Mouse (Mus musculus): Measurements from ENCODE around the gene Acot2. TPM values are rescaled to one million over a fixed set of nuclear protein-coding genes. Genes with fewer than 3 reads are reported as not detected.
A peak's percentile ranks its signal among the peaks of the same experiment; 100 is the strongest.
"Not testable (repeated sequence)": the region's sequence is repeated elsewhere in the genome, so short reads cannot be mapped to it uniquely, and the experiment has no call there.

Acot2 gene
- polyA plus RNA-seq, 1 experiment from 2014 or later: 13.3 TPM

GRCm38 (mm10) chr12:84020528-84020927 is 32.9 kb downstream of the Acot2 start:
- 57% methylated on average over 7 of the region's 7 CpGs for WGBS
- H3K27ac ChIP-seq (replicated peaks); H3K9me3 ChIP-seq (replicated peaks); H3K4me3 ChIP-seq (replicated peaks); H3K36me3 ChIP-seq; H3K9ac ChIP-seq (replicated peaks); ATAC-seq (ENCODE audit: low FRiP score); H3K4me2 ChIP-seq; H3K27me3 ChIP-seq (replicated peaks); H3K4me1 ChIP-seq: not testable (repeated sequence)

DNA sequence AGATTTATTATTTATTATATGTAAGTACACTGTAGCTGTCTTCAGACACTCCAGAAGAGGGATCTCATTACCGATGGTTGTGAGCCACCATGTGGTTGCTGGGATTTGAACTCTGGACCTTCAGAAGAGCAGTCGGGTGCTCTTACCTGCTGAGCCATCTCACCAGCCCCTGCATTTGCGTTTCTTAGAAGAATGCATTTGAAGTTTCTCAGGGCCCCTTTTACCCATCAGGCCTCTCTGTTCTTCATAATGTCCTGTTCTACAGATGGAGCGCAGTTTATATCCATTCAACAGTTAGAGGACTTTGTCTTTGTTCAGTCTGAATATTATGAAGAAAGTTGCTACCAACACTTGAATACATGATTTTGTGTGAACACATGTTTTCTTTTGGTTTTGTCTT is 34.6 kb downstream of the Acot2 start:
- not testable (repeated sequence) for ATAC-seq (ENCODE audit: low FRiP score); H3K27ac ChIP-seq (replicated peaks)
- WGBS: 98% methylated on average over 4 of the region's 4 CpGs

DNA sequence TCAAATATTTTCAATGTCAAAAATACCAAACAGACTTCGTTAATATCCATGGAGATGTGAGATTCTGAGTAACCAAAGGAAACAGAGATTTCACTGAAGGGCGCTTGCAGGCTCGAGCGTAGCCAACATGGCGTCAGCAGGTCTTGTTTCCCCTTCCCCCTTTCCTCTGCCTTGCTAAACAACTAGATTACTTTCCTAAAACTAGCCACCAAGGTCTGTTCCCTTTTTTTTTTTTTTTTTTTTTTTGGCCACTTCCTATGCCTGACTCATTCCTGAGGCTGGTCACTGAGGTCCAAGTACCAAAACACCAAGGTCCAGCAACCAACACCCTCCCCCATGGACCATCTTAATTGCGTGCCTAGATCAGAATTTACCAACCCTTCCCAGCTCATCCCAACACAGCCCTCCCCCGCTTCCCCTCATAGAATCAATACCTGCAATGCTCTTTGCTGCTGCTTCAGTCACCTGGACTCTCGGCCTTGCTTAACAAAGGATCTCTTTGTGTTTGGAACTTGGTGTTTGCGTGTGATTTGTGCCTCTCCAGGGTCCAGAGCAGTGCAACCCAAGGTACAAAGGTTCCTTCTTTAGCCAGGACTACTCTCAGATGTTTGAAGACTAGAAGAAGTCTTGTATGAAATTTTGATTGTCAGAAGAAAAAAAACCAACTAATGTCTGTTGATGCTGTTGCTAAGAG is 35.5 kb downstream of the Acot2 start:
- 87% methylated on average over 9 of the region's 9 CpGs for WGBS

More for the DNA sequence above, 34.6 kb downstream of the Acot2 start:
- H3K4me1 ChIP-seq; H3K9ac ChIP-seq (replicated peaks); H3K4me3 ChIP-seq (replicated peaks); H3K4me2 ChIP-seq; H3K36me3 ChIP-seq; H3K9me3 ChIP-seq (replicated peaks); H3K27me3 ChIP-seq (replicated peaks): not testable (repeated sequence)

GRCm38 (mm10) chr12:84025888-84026287 is 38.2 kb downstream of the Acot2 start:
- Histone ChIP-seq H3K27ac (replicated peaks) (no peak overlapping the region), H3K27me3 (replicated peaks) (no peaks in the 10 kb centered on the region), H3K4me2 (no peak overlapping the region), H3K36me3 (no peaks in the 10 kb centered on the region), H3K9me3 (replicated peaks) (no peaks in the 10 kb centered on the region), H3K4me3 (replicated peaks) (no peak overlapping the region), H3K4me1 (no peaks in the 10 kb centered on the region), H3K9ac (replicated peaks) (no peak overlapping the region)
- ATAC-seq (ENCODE audit: low FRiP score): no peak
- WGBS: 89% methylated on average over 7 of the region's 7 CpGs

More for the DNA sequence above, 35.5 kb downstream of the Acot2 start:
- no peak for ATAC-seq (ENCODE audit: low FRiP score)
- H3K9ac ChIP-seq (replicated peaks): no peak overlapping the region
- no peak overlapping the region for H3K4me3 ChIP-seq (replicated peaks)
- no peaks in the 10 kb centered on the region for H3K36me3 ChIP-seq
- H3K9me3 ChIP-seq (replicated peaks): no peaks in the 10 kb centered on the region
- H3K27ac ChIP-seq (replicated peaks): no peak overlapping the region
- H3K4me1 ChIP-seq: no peaks in the 10 kb centered on the region
- H3K27me3 ChIP-seq (replicated peaks): no peaks in the 10 kb centered on the region
- no peak overlapping the region for H3K4me2 ChIP-seq

DNA sequence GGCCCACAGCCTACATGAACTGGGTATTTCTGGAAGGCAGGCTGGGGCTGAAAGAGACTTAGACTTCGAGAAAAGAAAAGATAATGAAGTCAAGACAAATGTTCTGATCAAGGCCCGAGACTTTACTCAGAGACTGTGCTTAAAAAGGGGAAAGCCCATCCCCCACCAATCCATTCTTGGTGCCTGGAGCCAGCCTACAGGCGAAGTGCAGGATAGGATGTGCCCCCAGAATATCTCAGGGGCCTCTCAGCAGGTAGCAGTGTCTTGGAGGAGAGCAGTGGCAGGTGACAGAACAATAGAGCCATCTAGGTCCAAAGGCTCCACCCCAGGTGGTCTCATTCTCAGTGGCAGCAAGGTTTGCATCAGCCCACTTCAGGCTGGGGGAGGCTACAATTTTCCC is 40.7 kb downstream of the Acot2 start:
- not testable (repeated sequence) for H3K9me3 ChIP-seq (replicated peaks); ATAC-seq (ENCODE audit: low FRiP score)

DNA sequence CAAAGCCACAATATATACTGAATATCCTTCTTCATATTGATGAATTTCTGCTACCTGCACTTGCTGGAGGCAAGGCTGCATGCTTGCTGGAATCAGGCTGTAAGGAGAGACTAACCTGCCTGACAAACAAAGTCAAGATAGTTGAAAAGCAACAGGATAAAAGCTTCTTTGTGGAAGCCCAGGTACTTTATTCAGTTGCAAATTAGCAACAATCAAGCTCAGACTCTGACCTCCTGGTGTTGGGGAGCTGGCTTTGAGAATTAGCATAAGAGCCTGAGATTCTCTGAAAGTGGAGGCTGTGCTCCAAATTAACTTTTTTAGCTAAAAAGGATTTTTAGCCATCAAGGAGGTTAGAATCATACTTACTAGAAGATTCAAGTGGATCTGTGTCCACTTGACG is 41.4 kb downstream of the Acot2 start:
- not testable (repeated sequence) for H3K36me3 ChIP-seq; H3K4me2 ChIP-seq; H3K4me1 ChIP-seq; H3K9ac ChIP-seq (replicated peaks); ATAC-seq (ENCODE audit: low FRiP score); H3K27ac ChIP-seq (replicated peaks); H3K4me3 ChIP-seq (replicated peaks); H3K9me3 ChIP-seq (replicated peaks); H3K27me3 ChIP-seq (replicated peaks)
- WGBS: 98% methylated on average over 1 of the region's 1 CpGs

More for the DNA sequence above, 40.7 kb downstream of the Acot2 start:
- WGBS: 42% methylated on average over 3 of the region's 3 CpGs
- not testable (repeated sequence) for H3K4me2 ChIP-seq; H3K9ac ChIP-seq (replicated peaks); H3K36me3 ChIP-seq; H3K27ac ChIP-seq (replicated peaks); H3K4me1 ChIP-seq; H3K27me3 ChIP-seq (replicated peaks); H3K4me3 ChIP-seq (replicated peaks)

GRCm38 (mm10) chr12:84030659-84031332 is 43.1 kb downstream of the Acot2 start:
- WGBS: 72% methylated on average over 4 of the region's 4 CpGs
- H3K9ac ChIP-seq (replicated peaks): no peak overlapping the region
- no peaks in the 10 kb centered on the region for H3K27me3 ChIP-seq (replicated peaks)
- H3K4me1 ChIP-seq: no peaks in the 10 kb centered on the region
- H3K9me3 ChIP-seq (replicated peaks): no peaks in the 10 kb centered on the region
- H3K4me2 ChIP-seq: no peak overlapping the region
- H3K36me3 ChIP-seq: no peaks in the 10 kb centered on the region
- peak; percentile 63; the same call in 1 of the 2 replicates for ATAC-seq (ENCODE audit: low FRiP score)
- no peak overlapping the region for H3K27ac ChIP-seq (replicated peaks)
- H3K4me3 ChIP-seq (replicated peaks): no peak overlapping the region

- ATAC-seq (ENCODE audit: low FRiP score): no peak
- Histone ChIP-seq H3K4me2 (no peak overlapping the region), H3K36me3 (no peaks in the 10 kb centered on the region), H3K4me3 (replicated peaks) (no peak overlapping the region), H3K9me3 (replicated peaks) (no peaks in the 10 kb centered on the region), H3K27me3 (replicated peaks) (no peaks in the 10 kb centered on the region), H3K4me1 (no peaks in the 10 kb centered on the region), H3K9ac (replicated peaks) (no peak overlapping the region), H3K27ac (replicated peaks) (no peak overlapping the region)
- 85% methylated on average over 4 of the region's 4 CpGs for WGBS
Measured at GRCm38 (mm10) chr12:84032854-84033253, 45.2 kb downstream of the Acot2 start.

DNA sequence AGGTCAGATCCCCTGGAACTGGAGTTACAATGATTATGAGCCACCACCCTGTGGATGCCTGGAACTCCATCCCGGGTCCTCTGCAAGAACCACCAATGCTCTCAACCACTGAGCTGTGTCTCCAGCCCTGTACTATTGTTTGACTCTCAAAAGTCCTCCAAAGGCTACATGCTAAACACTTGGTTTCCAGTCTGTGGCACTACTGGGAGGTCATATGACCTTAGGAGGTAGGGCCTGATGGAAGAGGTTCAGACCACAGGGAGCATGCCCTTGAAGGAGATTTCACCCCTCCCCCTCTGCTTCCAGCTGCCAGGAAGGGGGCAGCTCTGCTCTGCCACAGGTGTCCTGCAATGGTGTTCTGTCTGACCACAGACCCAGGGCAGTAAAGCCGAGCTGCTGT is 45.6 kb downstream of the Acot2 start:
- H3K27me3 ChIP-seq (replicated peaks); H3K4me2 ChIP-seq; H3K9ac ChIP-seq (replicated peaks); H3K36me3 ChIP-seq; ATAC-seq (ENCODE audit: low FRiP score); H3K4me1 ChIP-seq; H3K4me3 ChIP-seq (replicated peaks); H3K9me3 ChIP-seq (replicated peaks); H3K27ac ChIP-seq (replicated peaks): not testable (repeated sequence)
- WGBS: 85% methylated on average over 2 of the region's 2 CpGs

DNA sequence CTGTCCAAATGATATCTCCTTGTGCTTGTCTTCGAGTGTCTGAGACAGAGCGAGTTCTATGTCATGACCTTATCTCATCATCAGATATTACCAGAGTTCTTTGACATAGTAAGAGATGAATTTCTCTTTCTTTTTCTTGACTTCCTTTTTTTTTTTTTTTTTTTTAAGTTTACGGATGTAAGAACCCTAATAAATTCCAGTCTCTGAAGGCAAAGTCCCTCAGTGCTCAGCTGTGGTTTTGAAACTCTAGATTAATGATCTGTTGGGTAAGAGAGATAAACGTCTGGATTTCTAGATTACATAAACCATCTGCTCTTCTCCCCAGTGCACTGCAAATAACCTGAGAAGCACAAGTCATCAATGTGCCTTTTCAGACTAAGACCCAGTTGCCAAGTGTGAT is 46.4 kb downstream of the Acot2 start:
- Histone ChIP-seq H3K4me2 (no peak overlapping the region), H3K4me1 (0 out of 2 replicates have a peak, but pooled peaks cover 3% of the 10 kb centered on the region), H3K9me3 (replicated peaks) (no peaks in the 10 kb centered on the region), H3K9ac (replicated peaks) (no peak overlapping the region), H3K27me3 (replicated peaks) (no peaks in the 10 kb centered on the region), H3K36me3 (no peaks in the 10 kb centered on the region), H3K27ac (replicated peaks) (no peak overlapping the region), H3K4me3 (replicated peaks) (no peak overlapping the region)
- no peak for ATAC-seq (ENCODE audit: low FRiP score)
- 54% methylated on average over 4 of the region's 4 CpGs for WGBS

DNA sequence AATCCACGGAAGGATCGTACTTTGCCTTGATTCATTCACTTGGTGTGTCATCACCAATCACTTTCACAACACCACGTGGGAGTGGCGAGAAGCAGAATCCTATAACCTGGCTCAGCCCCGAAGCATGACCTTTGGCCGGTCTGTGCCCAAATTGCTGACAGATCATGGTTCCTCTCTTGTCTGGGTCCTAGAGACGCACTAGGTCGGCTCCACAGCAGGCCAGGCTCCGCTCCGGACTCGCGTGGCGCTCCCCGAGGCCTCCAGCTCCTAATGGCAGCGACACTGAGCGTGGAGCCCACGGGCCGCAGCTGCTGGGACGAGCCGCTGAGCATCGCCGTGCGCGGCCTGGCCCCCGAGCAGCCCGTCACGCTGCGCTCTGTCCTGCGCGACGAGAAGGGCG is 50.6 kb downstream of the Acot2 start, which contains the start of gene Acot4:
Gene Acot4, plus strand, starts transcription at position 139 of the 400 bp plus-strand sequence.
- H3K27ac ChIP-seq (replicated peaks); ATAC-seq (ENCODE audit: low FRiP score); H3K36me3 ChIP-seq; H3K9me3 ChIP-seq (replicated peaks); H3K4me1 ChIP-seq; H3K27me3 ChIP-seq (replicated peaks): not testable (repeated sequence)
- peak within 1 kb of the TSS; percentile 67 for H3K4me2 ChIP-seq
- H3K9ac ChIP-seq (replicated peaks): peak within 1 kb of the TSS; percentile 40
- peak within 1 kb of the TSS; percentile 47 for H3K4me3 ChIP-seq (replicated peaks)
- WGBS: 11% methylated on average over 32 of the region's 32 CpGs

DNA sequence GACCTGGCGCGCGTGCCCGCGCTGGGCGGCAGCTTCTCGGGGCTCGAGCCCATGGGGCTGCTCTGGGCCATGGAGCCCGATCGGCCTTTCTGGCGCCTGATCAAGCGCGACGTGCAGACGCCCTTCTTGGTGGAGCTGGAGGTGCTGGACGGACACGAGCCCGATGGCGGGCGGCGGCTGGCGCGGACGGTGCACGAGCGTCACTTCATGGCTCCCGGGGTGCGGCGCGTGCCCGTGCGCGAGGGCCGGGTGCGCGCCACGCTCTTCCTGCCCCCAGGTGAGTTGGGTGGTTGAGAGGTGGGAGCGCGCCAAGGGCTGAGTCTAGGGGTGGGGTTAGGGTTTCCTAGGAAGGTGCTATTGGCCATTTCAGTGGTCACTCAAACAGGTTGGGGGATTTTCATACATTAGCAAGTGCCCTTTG is 51.0 kb downstream of the Acot2 start, which contains the start of gene Gm49366:
Gene Gm49366, plus strand, starts transcription at position 245 of the 421 bp plus-strand sequence.
- peak; percentile 53 for ATAC-seq (ENCODE audit: low FRiP score)
- peak within 1 kb of the TSS; percentile 40 for H3K9ac ChIP-seq (replicated peaks)
- H3K36me3 ChIP-seq; H3K4me1 ChIP-seq; H3K9me3 ChIP-seq (replicated peaks); H3K27me3 ChIP-seq (replicated peaks); H3K27ac ChIP-seq (replicated peaks): not testable (repeated sequence)
- WGBS: 3% methylated on average over 35 of the region's 39 CpGs
- peak within 1 kb of the TSS; percentile 47 for H3K4me3 ChIP-seq (replicated peaks)
- H3K4me2 ChIP-seq: peak within 1 kb of the TSS; percentile 67
